Mouse (Mus musculus): Measurements from ENCODE around the gene Cnppd1.

The Cnppd1 gene
- long read RNA-seq, experiment 1, transcript Cnppd1-208 (8 exons, 2,062 nt): major isoform, 8 of 11 reads
- long read RNA-seq, experiment 1, partial matches to known transcripts: 1 of 11 reads
- long read RNA-seq, experiment 1, other reads (novel, unspliced or antisense): 1 of 11 reads
- long read RNA-seq, experiment 2, transcript Cnppd1-208 (8 exons, 2,062 nt): major isoform, 5 of 8 reads
- long read RNA-seq, experiment 2, partial matches to known transcripts: 1 of 8 reads
- long read RNA-seq, experiment 2, other reads (novel, unspliced or antisense): 2 of 8 reads

DNA sequence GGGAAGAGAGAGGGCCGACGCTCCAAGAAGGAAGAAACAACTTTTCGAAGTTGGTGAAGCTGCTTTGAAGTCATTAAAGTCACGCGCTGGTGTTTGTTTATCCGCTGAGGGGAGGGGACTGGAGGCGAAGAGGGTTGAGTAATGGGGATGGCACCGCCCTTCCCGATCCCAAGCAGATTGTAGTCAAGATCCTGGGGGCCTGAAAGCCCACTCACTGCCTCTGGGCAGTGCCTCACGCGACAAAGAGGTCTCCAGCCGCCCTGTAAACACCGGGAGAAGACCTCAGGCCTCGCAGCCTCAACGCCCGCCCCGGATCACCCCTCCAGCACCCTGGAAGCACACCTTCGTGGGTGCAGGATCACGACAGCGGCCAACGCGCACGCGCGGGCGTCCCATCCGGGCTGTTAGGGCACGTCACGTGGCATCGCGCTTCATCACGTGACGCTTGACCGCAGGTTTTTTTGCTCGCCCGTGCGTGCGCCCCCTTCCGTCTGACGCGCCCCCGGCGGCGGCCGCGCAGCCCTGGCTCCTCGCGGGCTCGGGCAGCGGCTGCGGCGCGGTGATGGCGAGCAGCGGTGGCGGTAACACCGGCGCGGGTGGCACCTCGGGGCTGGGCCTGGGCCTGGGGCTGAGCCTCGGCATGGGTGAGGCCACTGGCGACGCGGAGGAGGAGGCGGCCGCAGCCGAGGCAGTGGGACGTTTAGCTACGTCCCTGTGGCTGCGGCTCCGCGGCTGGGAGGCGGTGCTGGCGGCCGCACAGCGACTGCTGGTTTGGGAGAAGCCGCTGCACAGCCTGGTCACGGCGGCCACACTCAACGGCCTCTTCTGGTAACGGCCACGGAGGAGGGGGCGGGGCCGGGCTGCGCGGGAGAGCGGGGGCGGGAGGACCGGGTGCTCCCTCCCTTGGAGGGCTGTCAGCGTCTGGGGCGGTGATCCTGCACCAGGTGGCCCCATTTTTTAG, at the start of gene Cnppd1, which contains the start of gene Retreg2:
Cnppd1 (minus strand) TSS at position 411 of the 961 bp plus-strand sequence.
Retreg2 (plus strand) TSS at position 478 of the 961 bp plus-strand sequence.
- intact Hi-C loops (cut with DNase I): no loop called here

DNA sequence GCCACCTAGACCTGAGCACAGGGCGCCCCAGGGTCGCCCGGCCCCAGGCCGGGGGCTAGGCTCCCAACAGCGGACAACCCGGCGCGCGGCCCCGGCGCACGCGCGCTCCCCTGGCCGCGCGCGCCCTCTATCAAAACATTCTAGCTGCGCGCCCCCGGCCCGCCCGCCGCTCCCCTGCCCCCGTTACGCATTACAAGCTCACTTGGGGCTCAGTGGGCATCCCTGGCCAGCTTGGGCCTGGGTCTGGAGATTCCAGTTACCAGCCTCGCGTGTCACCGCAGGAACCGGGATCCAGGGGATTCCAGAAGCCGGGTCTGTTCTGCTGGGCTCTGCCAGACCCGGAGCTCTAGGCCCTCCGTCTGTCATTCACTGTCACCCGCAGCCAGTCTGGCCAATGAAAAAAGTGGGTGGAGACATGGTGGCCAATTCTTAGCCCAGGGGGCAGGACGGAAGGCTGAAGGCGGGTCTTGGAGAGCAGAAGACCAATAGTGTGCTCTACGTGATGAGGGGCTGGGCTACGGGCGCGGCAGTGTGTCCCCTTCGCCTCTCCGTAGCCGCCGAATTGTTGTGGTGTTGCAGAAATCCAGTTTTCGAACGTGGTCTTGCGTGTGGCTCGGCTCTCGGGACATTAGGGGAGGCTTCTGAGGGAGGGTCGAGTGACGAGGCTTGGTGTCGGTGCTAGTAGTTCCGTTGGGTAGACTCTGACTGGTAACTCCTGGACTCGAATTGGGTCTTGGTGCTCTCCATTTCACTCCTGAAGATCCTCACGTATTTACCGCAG, 49.3 kb upstream of the Cnppd1 start, which contains the start of the genes Ankzf1 and Atg9a:
Ankzf1 (plus strand) TSS at position 530 of the 781 bp plus-strand sequence.
Atg9a (minus strand) TSS at position 575 of the 781 bp plus-strand sequence.
- intact Hi-C loops (cut with DNase I): no loop called here

DNA sequence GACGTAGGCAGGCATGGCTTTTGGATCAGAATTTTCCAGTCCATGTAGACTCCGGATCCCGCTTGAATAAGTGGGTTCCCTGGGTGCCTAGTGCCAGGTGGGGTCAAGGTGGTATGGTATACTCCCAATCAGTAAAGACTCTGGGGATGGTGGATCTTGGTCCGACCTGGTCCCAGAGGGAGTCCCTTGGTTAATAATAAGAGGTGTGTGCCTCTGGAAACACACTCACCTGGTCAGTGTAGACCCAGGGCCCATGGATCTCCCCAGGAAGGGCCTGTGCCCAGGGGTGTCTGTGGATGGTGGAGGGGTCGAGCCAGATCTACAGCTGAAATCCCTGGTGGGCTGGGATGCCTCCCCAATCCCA, 48.7 kb upstream of the Cnppd1 start:
- intact Hi-C loops (cut with DNase I): no loop called here

DNA sequence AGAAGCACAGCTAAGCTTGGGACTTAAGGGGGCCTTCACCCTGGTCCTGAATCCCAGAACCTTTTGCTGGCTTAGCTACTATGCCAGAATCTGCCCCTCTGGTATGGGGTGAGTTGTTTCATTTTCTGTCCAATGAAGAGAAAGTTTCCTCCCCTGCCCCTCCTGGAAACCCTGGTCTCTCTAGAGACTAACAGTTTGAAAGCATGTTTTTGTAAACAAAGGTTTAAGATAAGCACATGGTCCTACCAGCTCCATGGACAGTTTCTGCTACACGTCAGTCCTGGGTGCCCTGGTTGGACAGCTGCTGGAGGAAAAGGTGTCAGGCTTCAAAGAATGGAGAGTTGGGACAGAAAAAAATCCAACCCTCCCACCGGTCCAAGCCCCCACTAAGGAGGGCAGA, 48.1 kb upstream of the Cnppd1 start:
- intact Hi-C loops (cut with DNase I): no loop called here

- intact Hi-C loops (cut with DNase I): no loop called here
Measured at GRCm38 (mm10) chr1:75187914-75188483, 45.5 kb upstream of the Cnppd1 start.

DNA sequence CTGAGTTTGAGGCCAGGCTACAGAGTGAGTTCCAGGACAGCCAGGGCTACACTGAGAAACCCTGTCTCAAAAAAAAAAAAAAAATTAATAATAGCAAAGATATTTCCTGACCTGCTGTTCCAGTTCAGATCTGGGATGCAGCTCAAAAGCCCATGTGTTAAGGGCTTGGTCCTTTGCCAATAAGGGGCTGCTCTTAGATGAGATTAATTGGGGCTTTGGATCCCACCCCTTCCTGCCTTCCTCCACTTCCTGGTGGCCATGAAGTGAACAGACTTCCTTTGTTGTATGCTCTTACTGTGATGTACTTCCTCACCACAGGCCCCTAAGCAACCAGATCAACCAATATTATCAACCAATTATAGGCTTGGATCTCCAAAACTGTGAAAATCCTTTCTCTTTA, 44.6 kb upstream of the Cnppd1 start:
- intact Hi-C loops (cut with DNase I): no loop called here

- intact Hi-C loops (cut with DNase I): no loop called here
Measured at GRCm38 (mm10) chr1:75185495-75185894, 43.0 kb upstream of the Cnppd1 start.

DNA sequence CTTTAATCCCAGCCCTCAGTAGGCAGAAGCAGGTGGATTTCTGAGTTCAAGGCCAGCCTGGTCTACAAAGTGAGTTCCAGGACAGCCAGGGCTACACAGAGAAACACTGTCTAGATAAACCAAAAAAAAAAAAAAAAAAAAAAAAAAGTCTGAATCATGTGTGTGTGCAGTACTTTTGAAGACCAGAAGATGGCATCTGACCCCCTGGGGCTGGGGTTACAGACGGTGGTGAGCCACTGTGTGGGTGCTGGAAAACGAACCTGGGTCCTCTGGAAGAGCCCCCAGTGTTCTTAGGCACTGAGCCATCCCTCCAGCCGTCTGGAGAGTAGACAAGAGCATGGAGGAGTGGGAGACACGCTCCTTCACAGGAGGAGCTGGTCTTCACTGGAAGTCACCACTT, 39.6 kb upstream of the Cnppd1 start:
- intact Hi-C loops (cut with DNase I): no loop called here

DNA sequence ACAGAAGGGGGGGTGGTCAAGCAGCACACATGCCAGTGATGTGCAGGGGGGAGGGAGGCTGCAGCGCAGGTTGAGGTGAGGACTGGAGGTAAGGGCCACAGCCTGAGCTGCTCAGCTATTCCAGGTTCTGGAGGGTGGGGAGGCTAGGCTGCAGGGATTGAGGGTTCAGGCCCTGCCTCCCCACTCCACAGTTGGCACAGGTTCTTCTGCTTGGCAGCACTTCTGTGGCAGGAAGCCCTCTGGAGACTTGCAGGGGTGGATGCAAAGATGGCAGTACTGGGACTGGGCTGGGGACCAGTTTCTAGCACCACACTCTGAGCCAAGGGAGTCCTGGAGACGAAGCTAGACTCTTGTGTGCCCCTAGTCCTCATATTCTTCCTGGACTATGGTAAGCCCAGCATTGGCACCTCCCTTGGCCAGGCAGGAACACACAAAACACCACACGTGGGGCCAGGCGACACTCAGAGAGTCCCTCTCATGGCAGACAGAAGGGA, 38.9 kb upstream of the Cnppd1 start:
- intact Hi-C loops (cut with DNase I): no loop called here

DNA sequence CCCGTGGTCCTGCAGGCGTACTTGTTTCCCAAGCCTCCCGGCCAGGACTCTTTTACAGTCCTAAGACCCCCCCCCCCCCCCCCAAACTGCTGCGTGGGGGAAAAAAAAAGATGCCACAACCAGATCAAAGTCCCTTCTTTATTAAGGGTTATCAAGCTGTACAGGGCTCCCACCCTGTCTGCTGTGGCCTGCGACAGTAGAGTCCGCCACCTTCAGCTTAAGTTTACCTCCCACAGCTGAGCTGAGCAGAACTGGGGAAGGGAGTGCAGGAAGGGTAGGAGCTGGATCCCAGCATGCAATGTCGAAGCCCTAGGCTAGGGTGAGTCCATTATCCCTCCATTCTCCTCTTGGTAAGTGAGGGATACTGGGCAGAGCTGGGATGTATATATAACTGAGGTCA, 38.2 kb upstream of the Cnppd1 start:
- intact Hi-C loops (cut with DNase I): no loop called here

GRCm38 (mm10) chr1:75180105-75180590, 37.6 kb upstream of the Cnppd1 start, which contains the start of gene Abcb6:
TSS of gene Abcb6 (minus strand) at chr1:75180392.
- intact Hi-C loops (cut with DNase I): no loop called here

- intact Hi-C loops (cut with DNase I): no loop called here
Measured at GRCm38 (mm10) chr1:75179334-75180104, 37.0 kb upstream of the Cnppd1 start.

- intact Hi-C loops (cut with DNase I): no loop called here
Measured at GRCm38 (mm10) chr1:75168472-75169464, 26.3 kb upstream of the Cnppd1 start, which contains the start of gene Zfand2b. TSS of gene Zfand2b (plus strand) at chr1:75168646.

DNA sequence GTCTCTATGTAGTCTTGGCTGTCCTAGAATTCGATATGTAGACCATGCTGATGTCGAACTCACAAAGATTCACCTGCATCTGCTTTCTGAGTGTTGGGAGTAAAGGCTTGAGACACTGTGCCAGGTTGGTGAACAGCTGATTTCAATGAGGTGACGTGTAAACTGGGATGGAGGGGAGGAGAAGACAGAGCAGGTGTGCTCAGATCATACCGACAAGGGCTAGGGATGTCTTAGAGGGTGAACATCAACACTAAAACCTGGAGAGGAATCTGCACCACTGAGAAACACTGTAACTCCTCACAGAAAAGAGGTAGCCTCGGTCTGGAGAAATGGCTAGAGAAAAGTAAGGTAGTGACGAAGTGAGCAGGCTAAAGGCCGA, 25.6 kb upstream of the Cnppd1 start:
- intact Hi-C loops (cut with DNase I): no loop called here

GRCm38 (mm10) chr1:75160256-75160617, 17.7 kb upstream of the Cnppd1 start:
- intact Hi-C loops (cut with DNase I): no loop called here

DNA sequence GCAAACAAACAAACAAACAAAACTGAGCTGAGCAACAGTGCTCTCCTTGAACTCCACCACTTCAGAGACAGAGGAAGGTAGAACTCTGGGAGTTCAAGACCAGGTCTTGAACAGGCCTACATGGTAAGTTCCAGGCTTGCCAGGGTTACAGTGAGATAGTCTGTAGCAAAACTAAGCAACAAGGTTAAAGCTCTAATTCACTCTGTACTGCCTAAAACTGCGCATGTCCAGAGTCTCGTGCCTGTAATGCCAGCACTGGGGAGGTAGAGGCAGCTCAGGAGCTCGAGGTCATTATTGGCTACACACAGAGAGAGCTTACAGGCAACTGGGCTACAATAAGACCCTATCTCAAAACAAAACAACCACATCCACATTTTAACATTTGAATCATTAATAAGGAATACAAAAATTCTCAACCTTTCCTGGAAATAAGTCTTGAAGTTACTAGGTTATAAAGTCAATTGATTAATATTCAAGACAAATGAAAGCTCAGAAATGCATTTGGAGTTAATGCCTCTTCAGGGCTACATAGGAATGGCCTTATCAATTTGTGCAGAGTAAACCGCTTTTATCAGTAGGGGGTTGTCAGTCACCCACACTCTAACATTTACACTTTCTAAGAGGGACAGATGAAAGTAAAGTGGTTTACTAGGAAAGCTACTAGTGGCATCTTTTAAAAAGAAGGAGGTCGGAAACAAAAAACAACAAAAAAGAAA, 17.2 kb upstream of the Cnppd1 start:
- intact Hi-C loops (cut with DNase I): no loop called here

GRCm38 (mm10) chr1:75158990-75159389, 16.5 kb upstream of the Cnppd1 start:
- intact Hi-C loops (cut with DNase I): no loop called here

DNA sequence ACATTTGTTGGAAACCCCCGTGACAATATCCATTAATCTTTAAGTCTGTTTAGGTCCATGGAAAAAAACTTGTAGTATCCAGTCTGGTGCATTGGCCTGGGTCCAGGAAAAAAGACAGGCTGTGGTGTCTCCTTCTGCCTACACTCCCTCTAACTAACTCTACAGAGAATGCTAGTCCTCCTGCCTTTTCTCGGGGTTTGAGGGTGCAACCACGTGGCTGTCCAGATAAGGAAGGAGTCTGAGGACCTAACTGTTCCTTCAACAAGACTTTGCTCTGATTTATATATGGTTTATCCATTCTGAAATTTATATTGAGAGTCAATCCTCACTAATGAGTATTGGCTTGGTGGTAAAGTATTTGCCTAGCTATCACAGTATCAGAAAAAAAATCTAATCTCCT, 13.3 kb upstream of the Cnppd1 start:
- intact Hi-C loops (cut with DNase I): no loop called here

All from adrenal gland (tissue).